Mouse (Mus musculus): Measurements from ENCODE around the gene Mlycd. TPM values are rescaled to one million over a fixed set of nuclear protein-coding genes. Genes with fewer than 3 reads are reported as not detected.
"Not testable (repeated sequence)": the region's sequence is repeated elsewhere in the genome, so short reads cannot be mapped to it uniquely, and the experiment has no call there.

The Mlycd gene
- polyA plus RNA-seq, 1 experiment from 2014 or later, result 22.0 TPM

DNA sequence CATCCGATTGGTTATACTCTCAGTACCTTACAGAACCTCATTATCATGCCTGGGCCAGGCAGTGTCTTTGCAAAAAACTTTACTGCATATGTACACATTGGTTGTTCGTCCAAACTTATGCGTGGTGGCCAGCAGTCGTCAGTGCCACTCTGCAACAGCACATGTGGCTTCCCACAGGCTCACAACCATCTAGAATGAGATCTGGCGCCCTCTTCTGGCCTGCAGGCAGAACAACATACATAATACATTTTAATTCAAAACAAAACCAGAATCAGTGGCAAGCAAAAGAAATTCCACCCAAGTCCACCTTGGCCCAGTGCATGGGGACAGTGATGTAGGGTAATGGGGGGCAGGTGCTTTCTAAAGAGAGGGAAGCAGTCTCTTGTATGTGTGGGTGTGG lies 38.0 kb upstream of the Mlycd start:
- H3K27ac ChIP-seq (replicated peaks); DNase-seq (ENCODE audit: low spot score): not testable (repeated sequence)

DNA sequence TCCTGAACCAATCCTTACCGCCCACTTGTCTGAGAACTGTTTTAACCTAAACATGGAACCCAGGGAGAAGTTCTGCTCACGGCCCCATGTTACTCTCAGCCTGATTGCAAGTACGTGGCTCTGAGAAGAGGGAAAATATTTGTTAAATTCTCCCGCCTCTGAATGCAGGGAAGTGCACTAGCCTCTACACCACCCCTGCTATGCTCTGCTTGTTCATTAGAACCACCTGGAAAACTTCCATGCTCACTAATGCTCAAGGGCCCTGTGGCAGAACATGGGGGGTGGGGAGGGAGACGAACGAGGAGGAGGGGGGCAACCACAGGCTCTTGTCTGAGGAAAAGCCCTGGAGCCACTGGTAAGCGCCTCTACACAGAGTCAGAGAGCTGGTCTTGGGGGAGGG lies 36.5 kb upstream of the Mlycd start:
- H3K36me3 ChIP-seq (ENCODE audit: control insufficient read depth, insufficient read depth, low read length), result no peaks in the 10 kb centered on the region
- no peak overlapping the region for H3K4me2 ChIP-seq (replicated peaks; ENCODE audit: low read depth)
- H3K27me3 ChIP-seq (ENCODE audit: control insufficient read depth, insufficient read depth, low read length), result no peaks in the 10 kb centered on the region
- H3K27ac ChIP-seq (replicated peaks), result no peak overlapping the region
- H3K9ac ChIP-seq (ENCODE audit: low read length), result no peak overlapping the region
- H3K4me1 ChIP-seq (replicated peaks; ENCODE audit: control insufficient read depth, insufficient read depth), result no peaks in the 10 kb centered on the region
- no peak for TF ChIP-seq EP300 (optimal IDR thresholded peaks at IDR 0.05)
- no peak for TF ChIP-seq CTCF (IDR thresholded peaks at IDR 0.05; ENCODE audit: low read depth)
- H3K4me3 ChIP-seq (ENCODE audit: low read depth, low read length), result no peak overlapping the region
- H3K9me3 ChIP-seq (ENCODE audit: control insufficient read depth, low read length), result no peaks in the 10 kb centered on the region
- no peak for ATAC-seq (ENCODE audit: low FRiP score, low TSS enrichment)
- WGBS, result 82% methylated on average over 7 of the region's 7 CpGs
- no peak for DNase-seq (ENCODE audit: low spot score)

More for the DNA sequence above, 38.0 kb upstream of the Mlycd start:
- not testable (repeated sequence) for H3K9me3 ChIP-seq (ENCODE audit: control insufficient read depth, low read length); ATAC-seq (ENCODE audit: low FRiP score, low TSS enrichment); H3K4me1 ChIP-seq (replicated peaks; ENCODE audit: control insufficient read depth, insufficient read depth); H3K36me3 ChIP-seq (ENCODE audit: control insufficient read depth, insufficient read depth, low read length); H3K9ac ChIP-seq (ENCODE audit: low read length); H3K4me2 ChIP-seq (replicated peaks; ENCODE audit: low read depth); H3K4me3 ChIP-seq (ENCODE audit: low read depth, low read length); H3K27me3 ChIP-seq (ENCODE audit: control insufficient read depth, insufficient read depth, low read length)
- TF ChIP-seq CTCF (IDR thresholded peaks at IDR 0.05; ENCODE audit: low read depth), result peak; percentile 64
- WGBS, result 62% methylated on average over 5 of the region's 5 CpGs

DNA sequence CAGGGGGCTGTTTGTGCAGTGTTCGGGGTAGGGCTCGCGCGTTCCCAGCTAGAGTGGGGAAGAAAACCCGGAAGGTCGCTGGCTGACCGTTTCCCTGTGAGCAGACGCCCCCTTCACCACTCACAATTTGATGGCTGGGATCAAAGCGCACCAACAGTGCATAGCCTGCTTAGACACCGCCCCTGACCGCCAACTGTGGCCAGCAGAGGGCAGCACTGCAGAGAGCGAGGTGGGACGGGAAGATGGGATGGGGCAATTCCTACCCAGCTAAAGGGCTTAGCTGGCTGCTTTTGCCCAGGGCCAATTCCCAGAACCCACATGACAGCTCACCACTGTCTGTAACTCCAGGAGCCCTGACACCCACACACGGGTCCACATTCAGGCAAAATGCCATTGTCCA lies 35.8 kb upstream of the Mlycd start:
- peak; percentile 36; the same call in 1 of the 2 replicates for ATAC-seq (ENCODE audit: low FRiP score, low TSS enrichment)
- H3K4me3 ChIP-seq (ENCODE audit: low read depth, low read length), result no peak overlapping the region
- TF ChIP-seq EP300 (optimal IDR thresholded peaks at IDR 0.05) (no peak), CTCF (IDR thresholded peaks at IDR 0.05; ENCODE audit: low read depth) (peak; percentile 80)
- no peak overlapping the region for H3K4me2 ChIP-seq (replicated peaks; ENCODE audit: low read depth)
- H3K36me3 ChIP-seq (ENCODE audit: control insufficient read depth, insufficient read depth, low read length), result no peaks in the 10 kb centered on the region
- no peaks in the 10 kb centered on the region for H3K27me3 ChIP-seq (ENCODE audit: control insufficient read depth, insufficient read depth, low read length)
- WGBS, result 47% methylated on average over 14 of the region's 14 CpGs
- DNase-seq (ENCODE audit: low spot score), result peak; percentile 69
- H3K27ac ChIP-seq (replicated peaks), result no peak overlapping the region
- no peaks in the 10 kb centered on the region for H3K9me3 ChIP-seq (ENCODE audit: control insufficient read depth, low read length)
- H3K4me1 ChIP-seq (replicated peaks; ENCODE audit: control insufficient read depth, insufficient read depth), result no peaks in the 10 kb centered on the region
- no peak overlapping the region for H3K9ac ChIP-seq (ENCODE audit: low read length)

DNA sequence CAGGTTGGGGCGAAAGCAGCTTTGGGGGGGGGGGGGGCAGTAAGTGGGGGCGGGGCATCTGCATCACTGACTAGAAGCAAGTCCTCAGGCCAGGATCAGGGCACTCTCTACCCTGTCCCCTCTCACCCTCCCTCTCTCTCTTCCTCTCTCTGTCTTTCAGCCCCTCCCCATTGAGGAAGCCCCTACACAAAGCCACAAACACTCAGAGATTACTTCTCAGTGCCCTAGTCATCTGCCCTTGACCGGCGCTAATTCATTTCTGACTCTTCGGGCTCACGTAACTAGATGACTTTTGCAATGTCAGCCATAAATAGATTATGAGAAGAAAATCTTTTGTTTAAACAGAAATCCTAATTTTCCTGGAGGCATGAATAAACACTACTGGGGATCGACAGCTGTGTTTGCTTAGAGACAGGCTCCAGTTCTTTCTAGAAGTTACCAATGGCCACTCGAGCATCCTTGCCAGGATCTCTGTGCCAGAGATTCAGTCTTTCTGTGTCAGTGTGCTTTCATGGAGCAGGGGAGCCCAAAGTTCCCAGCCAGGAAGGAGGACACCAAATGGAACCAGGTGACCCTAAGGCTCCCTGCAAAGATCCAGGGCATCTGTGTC lies 33.9 kb upstream of the Mlycd start:
- ATAC-seq (ENCODE audit: low FRiP score, low TSS enrichment), result peak; percentile 55; the same call in 1 of the 2 replicates

DNA sequence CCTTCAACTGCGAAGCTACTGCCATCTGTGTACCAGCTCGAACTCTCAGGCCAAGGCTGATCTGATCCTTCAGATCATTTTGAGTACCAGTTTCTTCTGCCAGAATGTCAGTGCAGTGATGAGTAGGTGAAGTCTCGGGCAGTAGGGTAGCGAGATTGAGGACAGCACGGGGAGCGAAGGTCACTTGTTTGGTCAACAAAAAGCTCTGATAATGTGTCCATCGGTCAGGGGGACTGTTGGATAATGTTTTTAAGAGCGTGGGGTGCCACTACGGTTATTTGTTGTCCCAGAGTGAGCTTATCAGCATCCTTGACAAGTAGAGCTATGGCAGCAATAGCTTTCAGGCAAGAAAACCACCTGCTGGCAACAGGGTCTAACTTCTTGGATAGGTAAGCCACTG lies 20.0 kb upstream of the Mlycd start:
- not testable (repeated sequence) for DNase-seq (ENCODE audit: low spot score); H3K9me3 ChIP-seq (ENCODE audit: control insufficient read depth, low read length); H3K27ac ChIP-seq (replicated peaks); H3K4me2 ChIP-seq (replicated peaks; ENCODE audit: low read depth); H3K4me1 ChIP-seq (replicated peaks; ENCODE audit: control insufficient read depth, insufficient read depth); H3K4me3 ChIP-seq (ENCODE audit: low read depth, low read length); ATAC-seq (ENCODE audit: low FRiP score, low TSS enrichment); H3K36me3 ChIP-seq (ENCODE audit: control insufficient read depth, insufficient read depth, low read length); H3K9ac ChIP-seq (ENCODE audit: low read length); H3K27me3 ChIP-seq (ENCODE audit: control insufficient read depth, insufficient read depth, low read length)
- 74% methylated on average over 9 of the region's 9 CpGs for WGBS

More for the DNA sequence above, 33.9 kb upstream of the Mlycd start:
- Histone ChIP-seq H3K9ac (ENCODE audit: low read length) (no peak overlapping the region), H3K4me2 (replicated peaks; ENCODE audit: low read depth) (no peak overlapping the region), H3K9me3 (ENCODE audit: control insufficient read depth, low read length) (no peaks in the 10 kb centered on the region), H3K27me3 (ENCODE audit: control insufficient read depth, insufficient read depth, low read length) (no peaks in the 10 kb centered on the region), H3K4me3 (ENCODE audit: low read depth, low read length) (no peak overlapping the region), H3K36me3 (ENCODE audit: control insufficient read depth, insufficient read depth, low read length) (no peaks in the 10 kb centered on the region), H3K4me1 (replicated peaks; ENCODE audit: control insufficient read depth, insufficient read depth) (no peaks in the 10 kb centered on the region), H3K27ac (replicated peaks) (no peak overlapping the region)
- TF ChIP-seq EP300 (optimal IDR thresholded peaks at IDR 0.05) (no peak), CTCF (IDR thresholded peaks at IDR 0.05; ENCODE audit: low read depth) (no peak)
- 22% methylated on average over 8 of the region's 8 CpGs for WGBS
- DNase-seq (ENCODE audit: low spot score), result no peak

DNA sequence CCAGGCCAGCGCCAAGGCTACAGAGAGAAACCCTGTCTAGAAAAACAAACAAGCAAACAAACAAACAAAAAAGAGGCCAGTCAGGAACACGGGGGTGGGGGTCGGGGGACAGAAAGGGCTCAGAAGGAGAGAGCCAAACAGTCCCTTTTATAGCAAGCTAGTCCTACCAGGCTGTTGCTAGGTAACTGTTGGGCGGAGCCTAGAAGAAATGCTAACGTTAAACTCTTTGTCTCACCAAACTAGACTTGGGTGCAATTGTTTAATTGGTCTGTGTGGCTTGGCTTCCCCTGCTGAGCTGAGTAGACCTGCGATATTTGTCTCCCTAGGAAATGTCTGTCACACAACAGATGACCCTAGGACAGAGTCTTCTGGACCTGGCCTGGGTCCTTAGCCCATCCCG lies 16.2 kb upstream of the Mlycd start:
- Histone ChIP-seq H3K4me2 (replicated peaks; ENCODE audit: low read depth) (no peak overlapping the region), H3K4me3 (ENCODE audit: low read depth, low read length) (no peak overlapping the region), H3K4me1 (replicated peaks; ENCODE audit: control insufficient read depth, insufficient read depth) (no peaks in the 10 kb centered on the region), H3K36me3 (ENCODE audit: control insufficient read depth, insufficient read depth, low read length) (no peaks in the 10 kb centered on the region), H3K27me3 (ENCODE audit: control insufficient read depth, insufficient read depth, low read length) (no peaks in the 10 kb centered on the region), H3K27ac (replicated peaks) (no peak overlapping the region), H3K9me3 (ENCODE audit: control insufficient read depth, low read length) (no peaks in the 10 kb centered on the region), H3K9ac (ENCODE audit: low read length) (no peak overlapping the region)
- DNase-seq (ENCODE audit: low spot score) (no peak), ATAC-seq (ENCODE audit: low FRiP score, low TSS enrichment) (no peak)
- TF ChIP-seq CTCF (IDR thresholded peaks at IDR 0.05; ENCODE audit: low read depth) (no peak), EP300 (optimal IDR thresholded peaks at IDR 0.05) (no peak)
- 64% methylated on average over 7 of the region's 7 CpGs for WGBS
